Mouse (Mus musculus) fat pad, adult 2 months (tissue): ENCODE results near the gene Aqr.
A peak's percentile ranks its signal among the peaks of the same experiment; 100 is the strongest.

ENCODE experiments used
- DNase-seq: peaks from one replicate; pipeline ENCODE4 v3.0.0-alpha.2; 2011; ENCODE audit warnings: low read depth, low spot score; ENCODE audit errors: extremely low read depth

Aqr gene

GRCm38 (mm10) chr2:114136755-114137154 lies 50.1 kb downstream of the Aqr start:
- DNase-seq: peak; percentile 2

- DNase-seq: no peak
Measured at GRCm38 (mm10) chr2:114135777-114136176, 51.0 kb downstream of the Aqr start.

- DNase-seq: no peak
Measured at GRCm38 (mm10) chr2:114133355-114133754, 53.5 kb downstream of the Aqr start.

- no peak for DNase-seq
Measured at GRCm38 (mm10) chr2:114130657-114131056, 56.2 kb downstream of the Aqr start.

DNA sequence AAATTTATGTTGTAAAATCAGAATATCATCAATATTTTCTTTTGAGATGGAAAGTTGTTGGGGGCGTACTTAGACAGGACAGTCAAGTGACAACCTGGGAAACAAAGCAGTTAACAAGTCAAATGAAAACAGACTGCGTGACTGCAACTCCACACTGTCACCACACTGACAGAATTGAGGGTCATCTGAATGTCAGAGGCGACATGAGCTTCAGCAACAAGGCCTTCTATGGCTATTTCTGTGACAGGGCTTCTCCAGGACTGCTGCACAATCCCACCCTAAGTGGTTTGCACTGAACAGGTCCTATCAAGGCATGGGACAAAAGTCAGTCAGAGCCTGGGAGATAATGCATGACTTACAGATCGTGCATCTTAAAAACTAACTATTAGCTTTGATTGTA lies 63.5 kb downstream of the Aqr start:
- no peak for DNase-seq

DNA sequence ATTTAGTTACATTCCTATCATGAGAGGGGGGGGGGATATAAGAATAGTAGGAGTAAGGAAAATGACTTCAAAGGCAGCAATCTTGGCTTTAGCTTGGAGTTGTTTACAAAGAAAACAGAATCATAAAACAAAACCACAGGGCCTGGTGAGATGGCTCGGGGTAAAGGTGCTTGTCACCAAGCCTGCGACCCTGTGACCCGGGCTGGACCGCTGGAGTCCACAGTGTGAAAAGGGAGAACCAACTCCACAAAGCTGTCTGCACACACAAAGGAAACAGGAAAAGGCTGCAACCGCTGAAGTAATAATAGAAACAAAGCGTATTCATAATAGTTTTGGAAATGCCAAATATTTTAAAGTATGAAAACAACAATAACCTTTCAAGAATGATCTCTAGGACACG lies 67.4 kb downstream of the Aqr start:
- no peak for DNase-seq

GRCm38 (mm10) chr2:114117665-114118064 lies 69.2 kb downstream of the Aqr start:
- DNase-seq: no peak

DNA sequence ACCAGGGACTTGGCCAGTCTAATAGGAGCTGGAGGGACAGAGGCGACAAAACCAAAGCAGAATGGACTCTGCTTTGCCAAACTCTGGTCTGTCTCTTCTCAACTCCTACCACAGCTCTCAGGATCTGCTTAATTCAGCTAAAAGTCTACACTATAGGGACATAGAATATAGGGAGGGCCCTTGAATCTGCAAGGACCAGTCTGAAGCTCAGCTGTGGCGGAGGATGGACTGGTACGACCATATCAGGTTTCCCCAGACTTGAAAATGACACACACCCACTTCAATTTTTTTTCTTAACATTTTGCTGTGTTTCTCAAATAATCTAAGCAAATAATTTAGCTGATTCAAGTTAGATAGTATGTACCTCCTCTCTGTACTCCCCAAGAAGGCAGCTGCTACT lies 69.6 kb downstream of the Aqr start:
- no peak for DNase-seq

- DNase-seq: no peak
Measured at GRCm38 (mm10) chr2:114115563-114115962, 71.3 kb downstream of the Aqr start.

DNA sequence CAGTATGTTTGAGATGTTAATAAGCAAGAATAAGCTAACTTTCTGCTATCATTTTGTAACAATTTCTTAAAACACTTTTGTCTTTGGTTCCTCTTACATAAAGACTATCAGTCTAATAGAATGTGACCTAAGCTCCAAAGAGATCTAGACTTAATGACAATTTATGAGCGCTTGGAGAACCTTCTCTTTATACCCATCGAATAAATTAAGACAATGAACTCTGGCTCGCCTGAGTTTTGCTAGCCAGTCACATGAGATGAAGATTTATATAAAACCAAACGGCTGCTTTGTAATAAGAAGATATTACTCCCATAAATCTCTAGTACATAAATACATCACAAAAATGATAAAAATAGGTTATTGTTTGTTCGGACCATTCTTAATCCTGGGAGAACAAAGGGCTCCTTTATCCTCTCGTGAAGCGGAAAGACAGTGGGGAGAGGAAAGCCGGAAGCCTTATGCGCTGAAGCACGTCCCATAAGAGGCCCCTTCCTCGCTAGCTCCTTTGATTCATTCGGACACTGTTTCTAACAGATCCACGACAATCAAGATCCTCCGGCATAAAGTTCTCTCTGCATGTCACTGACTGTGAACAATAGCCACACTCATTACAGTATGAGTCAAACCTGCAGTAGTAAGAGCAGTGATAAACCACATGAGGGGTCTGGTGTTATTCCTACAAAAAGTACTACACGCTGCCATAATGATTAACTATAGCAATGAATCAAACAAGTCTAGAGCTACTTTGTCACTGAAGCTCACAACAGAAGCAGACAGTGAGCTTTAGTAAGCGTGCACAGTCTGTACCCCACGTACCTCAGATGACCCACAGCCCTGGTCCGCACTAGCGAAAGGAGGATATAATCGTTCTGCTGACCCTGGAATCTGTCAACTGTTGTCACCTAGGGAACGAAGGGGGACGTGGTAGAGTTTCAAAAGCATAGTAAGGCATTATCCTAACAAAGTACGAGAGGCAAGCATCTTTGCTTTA lies 79.2 kb downstream of the Aqr start:
- no peak for DNase-seq

DNA sequence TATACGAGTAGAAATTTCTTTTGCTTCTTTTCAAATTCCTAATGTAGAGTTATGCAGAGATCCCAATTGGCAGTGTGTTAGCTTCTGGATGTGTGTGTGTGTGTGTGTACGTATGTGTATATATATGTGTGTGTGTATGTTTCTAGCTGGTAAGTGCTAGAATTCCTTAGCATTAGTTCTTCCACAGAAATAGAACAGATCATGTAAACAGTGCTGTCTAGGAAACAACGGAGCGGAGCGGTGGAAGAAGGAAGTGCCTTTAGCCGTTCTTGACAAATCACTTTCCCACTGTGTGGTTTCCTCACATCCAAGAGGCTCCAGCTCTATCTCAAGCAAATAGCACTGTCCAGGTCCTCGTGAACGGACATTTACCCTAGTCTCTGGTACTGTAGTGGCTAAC lies 80.4 kb downstream of the Aqr start:
- DNase-seq: no peak

DNA sequence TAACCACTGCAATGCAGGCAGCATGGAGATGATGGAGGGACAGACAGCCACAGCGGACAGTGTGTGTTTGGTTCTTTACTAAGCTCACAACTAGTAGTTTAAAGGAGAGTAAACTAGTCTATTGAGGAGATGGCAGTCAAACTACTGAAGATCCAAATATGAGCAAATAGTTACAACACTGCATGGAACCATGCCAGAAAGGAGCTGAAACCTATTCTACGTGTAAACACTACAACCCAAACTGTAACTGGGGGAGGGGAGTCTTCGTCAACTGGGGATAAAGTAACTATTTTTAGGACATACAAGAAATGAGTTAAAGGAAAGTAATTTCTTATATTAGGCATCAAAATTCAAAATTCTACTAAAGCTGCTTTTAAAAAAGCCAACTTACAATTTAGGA lies 84.4 kb downstream of the Aqr start:
- no peak for DNase-seq

GRCm38 (mm10) chr2:114100834-114101233 lies 86.0 kb downstream of the Aqr start:
- no peak for DNase-seq

DNA sequence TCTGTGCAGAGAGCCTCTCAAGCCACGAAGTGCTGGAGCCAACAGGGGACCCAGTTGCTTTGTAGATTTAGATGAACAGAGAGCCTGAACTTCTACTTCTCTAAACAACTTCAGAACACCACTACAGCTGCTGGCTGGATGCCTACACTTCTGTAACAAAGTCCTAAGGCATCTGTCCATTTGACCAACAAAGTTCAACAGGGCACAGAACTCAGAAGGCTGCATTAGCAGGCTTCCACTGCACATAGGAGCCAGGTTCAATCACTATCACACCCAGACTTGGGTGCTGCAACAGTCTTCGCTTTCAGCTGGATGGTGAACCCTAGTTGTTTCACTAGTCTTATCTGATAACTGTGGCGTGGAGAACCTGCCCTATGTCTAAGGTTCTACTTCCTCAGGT lies 87.0 kb downstream of the Aqr start:
- no peak for DNase-seq

DNA sequence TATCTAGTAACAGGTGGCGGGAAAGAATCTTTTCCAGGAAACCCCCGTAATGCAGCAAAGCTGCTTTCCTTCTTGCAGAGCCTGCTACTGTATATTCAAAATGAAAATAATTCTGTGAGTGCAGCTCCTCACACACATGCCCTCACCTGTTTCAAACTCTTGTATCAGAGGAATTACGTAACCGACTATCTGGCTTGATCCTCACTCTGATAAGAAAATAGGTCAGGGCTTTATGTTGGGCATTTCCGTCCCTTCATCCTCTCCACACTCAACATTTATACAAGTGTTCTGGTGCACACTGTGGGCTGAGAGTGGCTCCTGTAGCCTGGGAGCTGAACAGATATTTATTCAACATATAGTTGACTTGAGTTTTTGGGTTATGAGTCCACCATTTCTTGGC lies 87.7 kb downstream of the Aqr start:
- DNase-seq: peak; percentile 42

DNA sequence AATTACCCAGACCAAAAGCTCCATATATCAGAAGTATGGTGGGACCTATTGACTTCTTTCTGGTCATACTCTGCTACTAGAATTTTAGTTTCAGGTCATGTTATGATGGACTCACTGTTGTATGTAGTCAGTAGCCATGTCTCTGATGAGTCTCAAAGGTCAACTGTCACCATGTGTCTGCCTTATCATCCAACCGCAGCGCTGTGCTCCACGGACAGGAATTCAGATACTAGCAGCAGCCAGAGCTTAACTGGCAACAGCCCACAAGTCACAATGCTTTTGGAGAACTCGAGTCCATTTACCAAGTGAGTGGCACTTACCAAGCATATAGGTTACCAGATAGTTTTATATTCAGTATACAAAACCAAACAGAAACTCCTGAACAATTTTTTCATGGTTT lies 89.2 kb downstream of the Aqr start:
- no peak for DNase-seq

DNA sequence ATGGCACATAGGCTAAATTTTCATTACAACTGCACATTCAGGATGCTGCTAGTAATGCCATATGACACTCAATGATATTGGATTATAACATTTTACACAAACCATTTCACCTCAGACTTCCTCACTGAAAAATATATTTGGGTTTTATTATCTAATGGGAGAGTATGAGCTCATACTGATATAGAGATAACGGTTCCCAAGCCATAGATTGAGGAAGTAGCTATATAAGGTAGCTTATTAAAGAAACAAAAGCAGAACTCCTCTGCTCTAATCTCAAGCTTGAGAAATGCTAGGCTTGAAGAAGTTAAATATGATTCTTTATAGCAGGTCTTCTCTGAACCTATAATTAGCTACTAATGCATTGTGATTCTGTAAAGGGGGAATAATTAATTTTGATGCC lies 90.3 kb downstream of the Aqr start:
- DNase-seq: no peak

DNA sequence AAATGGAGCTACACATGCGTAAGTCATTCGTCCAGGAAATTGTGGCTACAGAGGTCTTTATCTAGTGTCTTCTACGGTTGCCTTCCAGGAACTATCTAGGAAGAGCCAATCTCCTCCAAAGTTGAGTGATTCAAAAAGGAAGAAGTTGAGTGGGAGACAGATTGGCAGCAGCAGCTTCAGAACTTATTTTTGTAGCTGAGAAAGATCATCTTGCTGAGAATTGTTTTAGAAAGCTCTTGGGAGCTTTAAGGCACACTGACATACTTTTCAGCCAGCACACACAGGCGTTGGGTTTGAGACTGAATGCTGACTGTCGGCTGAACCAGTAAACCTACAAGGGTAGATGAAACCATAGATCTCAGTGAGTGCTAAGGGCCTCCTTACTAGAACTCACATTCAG lies 91.5 kb downstream of the Aqr start:
- DNase-seq: no peak

DNA sequence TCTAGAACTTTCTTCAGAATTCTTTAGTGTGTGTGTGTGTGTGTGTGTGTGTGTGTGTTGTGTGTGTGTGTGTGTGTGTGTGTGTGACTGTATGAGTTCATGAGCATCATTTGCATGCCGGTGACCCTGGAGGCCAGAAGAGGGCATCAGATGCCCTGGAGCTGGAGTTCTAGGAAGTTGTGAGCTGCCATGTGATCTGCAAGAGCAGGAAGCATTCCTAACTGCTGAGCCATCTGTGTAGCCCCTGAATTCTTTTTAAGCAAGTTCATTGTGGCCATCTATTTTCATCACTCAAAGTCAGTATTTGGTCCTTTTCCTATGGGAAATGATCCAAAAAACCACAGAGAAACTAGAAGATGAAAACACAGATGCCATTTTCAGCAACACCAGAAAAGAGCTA lies 92.1 kb downstream of the Aqr start:
- DNase-seq: no peak

DNA sequence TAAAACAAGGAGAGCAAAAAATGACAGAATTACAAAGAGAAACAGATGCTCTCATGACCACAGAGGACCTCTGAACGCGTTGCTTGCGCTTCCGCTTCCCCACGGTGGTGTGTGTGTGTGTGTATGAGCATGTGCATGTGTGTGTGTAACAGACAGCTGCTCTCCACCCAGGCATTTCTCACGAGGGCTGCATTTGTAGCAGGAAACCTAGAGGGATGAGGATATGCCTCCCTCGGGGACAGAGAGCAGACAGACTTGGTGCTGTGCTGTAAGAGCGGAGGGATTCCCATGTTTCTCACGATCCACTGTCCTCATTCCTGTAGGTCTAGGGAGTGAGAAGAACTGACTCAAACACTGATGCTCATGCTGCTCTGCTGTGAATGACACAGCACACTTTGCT lies 93.2 kb downstream of the Aqr start:
- DNase-seq: no peak

GRCm38 (mm10) chr2:114089862-114090261 lies 97.0 kb downstream of the Aqr start:
- DNase-seq: peak; percentile 70

DNA sequence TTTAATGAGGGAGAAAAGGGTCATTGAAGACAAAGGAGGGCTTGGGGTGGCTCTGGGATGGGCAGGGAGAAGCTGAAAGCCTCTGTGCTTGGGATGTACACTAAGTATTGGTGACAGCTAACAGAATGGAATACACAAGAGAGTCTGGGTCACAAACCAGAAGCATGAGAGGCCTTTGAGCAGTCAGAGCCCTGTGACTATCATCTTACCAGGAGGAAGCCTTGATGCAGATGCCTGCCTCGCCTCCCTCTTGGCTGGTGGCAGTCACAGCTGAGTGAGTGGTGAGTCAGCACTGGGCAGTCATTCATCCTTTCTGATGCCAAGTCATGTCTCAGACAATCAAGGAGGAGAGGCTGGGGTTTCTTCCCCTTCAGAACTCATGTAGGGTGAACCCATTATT lies 99.6 kb downstream of the Aqr start:
- no peak for DNase-seq

DNA sequence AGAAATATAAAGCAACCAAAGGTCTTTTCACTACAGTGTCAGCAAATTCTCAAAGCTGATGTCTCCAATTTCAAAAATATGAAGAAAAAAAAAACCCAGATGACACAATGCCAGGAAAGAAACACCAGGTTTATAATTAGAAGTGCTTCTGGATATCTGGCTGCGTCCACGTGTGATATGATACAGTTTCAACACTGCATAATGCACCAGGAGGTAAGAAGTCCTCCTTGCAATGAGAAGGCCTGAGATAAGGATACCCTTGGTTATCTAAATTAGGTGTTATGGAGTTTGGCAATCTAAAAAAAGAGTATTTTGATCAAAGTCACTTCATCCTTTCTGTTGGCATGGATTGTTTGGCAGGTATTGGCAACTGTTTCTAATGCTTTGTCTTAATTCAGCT lies 114.9 kb downstream of the Aqr start:
- no peak for DNase-seq
